Mouse (Mus musculus) kidney, embryonic 15.5 days (tissue): ENCODE measurements around the gene Ovgp1. TPM values are rescaled to one million over a fixed set of nuclear protein-coding genes. Genes with fewer than 3 reads are reported as not detected.
"Not testable (repeated sequence)": the region's sequence is repeated elsewhere in the genome, so short reads cannot be mapped to it uniquely, and the experiment has no call there.

Experiments used
- ATAC-seq: fragments of 200-750 bp; cut with Nextera tagmentation; replicated peaks from 2 replicates; pipeline ENCODE4 v1.8.0; 2017; ENCODE audit warnings: moderate TSS enrichment; ENCODE audit not compliant: low FRiP score
- H3K27ac ChIP-seq: fragments of 300-500 bp; sonication (generic); 2 replicates; pipeline ENCODE4 v1.5.1; 2015; ENCODE audit warnings: mild to moderate bottlenecking, inconsistent platforms
- H3K27me3 ChIP-seq: fragments of 300-500 bp; sonication (generic); 2 replicates; pipeline ENCODE4 v1.6.1; 2015; ENCODE audit warnings: inconsistent platforms
- H3K36me3 ChIP-seq: fragments of 300-500 bp; sonication (generic); 2 replicates; pipeline ENCODE4 v1.6.1; 2015; ENCODE audit warnings: inconsistent platforms
- H3K4me1 ChIP-seq: fragments of 300-500 bp; sonication (generic); 2 replicates; pipeline ENCODE4 v1.6.1; 2015; ENCODE audit warnings: inconsistent platforms
- H3K4me2 ChIP-seq: fragments of 300-500 bp; sonication (generic); 2 replicates; pipeline ENCODE4 v1.6.1; 2015; ENCODE audit warnings: moderate library complexity, mild to moderate bottlenecking, inconsistent platforms
- H3K4me3 ChIP-seq: fragments of 300-500 bp; sonication (generic); replicated peaks from 2 replicates; pipeline ENCODE4 v1.5.1; 2015; ENCODE audit warnings: mild to moderate bottlenecking, inconsistent platforms
- H3K9ac ChIP-seq: fragments of 300-500 bp; sonication (generic); 2 replicates; pipeline ENCODE4 v1.6.1; 2015; ENCODE audit warnings: mild to moderate bottlenecking, inconsistent platforms
- H3K9me3 ChIP-seq: fragments of 300-500 bp; sonication (generic); replicated peaks from 2 replicates; pipeline ENCODE4 v1.6.1; 2016; ENCODE audit warnings: inconsistent platforms
- WGBS: fragments of 180-500 bp; shearing (Covaris S2); methylation state at CpG from one replicate; pipeline ENCODE4 v1.1.7; 2015; ENCODE audit warnings: mixed read lengths; 5-methylcytosine and 5-hydroxymethylcytosine counted together
- polyA plus RNA-seq: library from polyadenylated mRNA; unstranded; fragments of >200 nt; fragmentation: Nextera tagmentation; extraction: Ambion mirVana; gene quantifications from 2 replicates; pipeline ENCODE4 v1.2.1, GENCODE M21; 2015

Gene Ovgp1
- polyA plus RNA-seq, 1 experiment from 2014 or later: 2.0 TPM

DNA sequence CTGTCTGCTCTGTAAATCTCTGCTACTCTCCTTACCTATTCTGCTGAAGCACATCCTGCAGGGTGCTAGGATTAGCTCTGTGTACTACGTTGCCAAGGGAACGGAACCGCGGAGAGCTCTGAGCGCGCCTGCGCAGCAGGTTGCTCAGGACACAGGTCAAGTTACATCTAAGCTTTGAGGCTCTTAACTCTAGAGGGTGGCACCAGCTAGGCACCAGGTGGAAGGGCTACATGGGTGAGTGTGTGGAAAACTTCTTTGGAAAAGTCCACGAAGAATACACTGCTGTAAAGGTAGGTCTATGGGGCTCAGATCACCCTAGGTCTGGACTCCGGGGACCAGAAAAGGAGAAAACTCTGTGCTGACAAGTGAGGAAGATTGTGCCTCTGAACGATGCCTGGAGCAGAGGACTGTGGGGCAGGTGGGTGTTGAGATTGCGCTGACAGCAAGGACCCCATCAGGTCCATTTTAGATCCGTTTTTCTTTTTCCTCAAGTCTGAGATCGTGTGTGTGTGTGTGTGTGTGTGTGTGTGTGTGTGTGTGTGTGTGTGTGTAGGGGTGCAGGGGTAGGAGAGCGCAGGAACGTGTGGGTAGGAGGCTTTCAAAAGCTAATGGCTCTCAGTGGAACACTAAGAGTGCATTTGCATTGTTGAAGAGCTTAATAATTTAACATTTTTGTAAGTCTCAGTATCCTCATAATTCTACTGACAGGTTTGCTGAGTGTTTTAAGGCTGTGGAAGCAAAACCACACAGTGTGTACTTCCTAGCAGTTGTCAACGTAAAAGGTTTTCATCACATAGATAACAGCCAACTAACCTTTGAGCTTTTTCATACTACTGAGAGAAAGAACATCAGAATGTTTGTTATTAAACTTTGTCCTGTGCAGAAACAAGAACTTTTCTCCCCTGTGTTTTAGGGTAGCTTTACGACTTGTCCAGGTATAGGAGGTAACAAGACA is 28.2 kb downstream of the Ovgp1 start:
- H3K4me3 ChIP-seq: peak overlapping the region; percentile 23
- 0 out of 2 replicates have a peak, but pooled peaks cover 5% of the 10 kb centered on the region for H3K4me1 ChIP-seq
- no peaks in the 10 kb centered on the region for H3K27me3 ChIP-seq
- H3K4me2 ChIP-seq: peak overlapping the region; percentile 51
- peak; percentile 98 for ATAC-seq
- H3K27ac ChIP-seq: no peak overlapping the region
- no peaks in the 10 kb centered on the region for H3K9me3 ChIP-seq
- no peaks in the 10 kb centered on the region for H3K36me3 ChIP-seq
- no peak overlapping the region for H3K9ac ChIP-seq
- WGBS: 23% methylated on average over 17 of the region's 17 CpGs

DNA sequence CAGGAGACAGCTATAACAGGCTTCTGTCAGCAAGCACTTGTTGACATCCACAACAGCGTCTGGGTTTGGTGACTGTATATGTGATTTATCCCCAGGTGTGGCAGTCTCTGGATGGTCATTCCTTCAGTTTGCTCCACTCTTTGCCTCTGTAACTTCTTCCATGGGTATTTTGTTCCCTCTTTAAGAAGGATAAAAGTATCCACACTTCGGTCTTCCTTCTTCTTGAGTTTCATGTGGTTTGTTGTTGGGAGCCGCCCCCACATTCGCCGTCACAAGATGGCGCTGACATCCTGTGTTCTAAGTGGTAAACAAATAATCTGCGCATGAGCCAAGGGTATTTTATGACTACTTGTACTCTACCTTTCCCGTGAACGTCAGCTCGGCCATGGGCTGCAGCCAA is 29.8 kb downstream of the Ovgp1 start:
- not testable (repeated sequence) for H3K36me3 ChIP-seq, H3K9me3 ChIP-seq, H3K27me3 ChIP-seq, H3K27ac ChIP-seq, ATAC-seq, H3K4me3 ChIP-seq, H3K4me1 ChIP-seq, H3K4me2 ChIP-seq, H3K9ac ChIP-seq
- 61% methylated on average over 10 of the region's 10 CpGs for WGBS

DNA sequence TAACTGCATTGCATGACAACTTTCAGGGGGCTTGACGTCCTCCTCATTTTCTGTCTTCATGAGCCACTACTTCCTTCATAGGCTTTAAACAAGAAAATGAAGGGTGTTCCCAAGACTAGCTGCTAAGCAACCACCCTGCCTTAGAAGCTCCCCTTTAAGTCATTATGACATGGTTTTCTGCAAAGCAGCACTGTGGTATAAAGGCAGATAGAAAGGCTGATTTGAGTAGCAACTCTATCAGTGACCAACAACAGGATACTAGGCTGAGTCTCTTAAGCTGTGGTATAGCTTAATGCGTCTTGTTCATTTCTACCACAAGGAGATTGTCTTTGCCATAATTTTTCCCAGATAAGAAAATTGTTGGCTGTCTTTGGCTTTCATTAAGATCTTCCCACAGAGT is 41.0 kb downstream of the Ovgp1 start, which contains the start of gene Pifo:
TSS of gene Pifo (minus strand) at position 101 of the 400 bp plus-strand sequence.
- Histone ChIP-seq H3K36me3 (no peaks in the 10 kb centered on the region), H3K9me3 (no peaks in the 10 kb centered on the region), H3K4me3 (no peak within 1 kb of the TSS), H3K4me2 (no peak within 1 kb of the TSS), H3K9ac (no peak within 1 kb of the TSS), H3K27me3 (no peaks in the 10 kb centered on the region), H3K4me1 (no peaks in the 10 kb centered on the region), H3K27ac (no peak within 1 kb of the TSS)
- no peak for ATAC-seq
- WGBS: 78% methylated on average over 2 of the region's 2 CpGs

DNA sequence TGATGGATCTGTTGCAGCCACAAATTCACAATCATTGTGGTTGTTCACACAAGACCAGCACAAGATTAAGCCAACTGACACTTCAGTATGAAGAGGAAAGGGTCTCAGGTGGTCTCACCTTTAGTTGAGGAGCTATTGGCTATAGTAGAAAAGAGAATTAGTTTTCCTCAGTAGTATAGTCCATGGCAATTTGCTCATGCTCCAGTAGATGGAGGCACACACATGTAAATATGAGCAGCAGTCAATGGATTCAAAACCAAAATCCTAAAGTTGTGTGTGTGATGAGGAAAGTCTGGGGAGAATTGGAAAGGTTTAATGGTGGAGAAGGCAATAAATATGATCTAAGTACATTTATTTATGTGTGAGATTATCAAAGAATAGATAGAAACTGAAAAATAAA is 48.3 kb downstream of the Ovgp1 start:
- ATAC-seq: no peak
- Histone ChIP-seq H3K9me3 (no peaks in the 10 kb centered on the region), H3K4me1 (no peaks in the 10 kb centered on the region), H3K4me3 (no peak overlapping the region), H3K36me3 (no peaks in the 10 kb centered on the region), H3K4me2 (no peak overlapping the region), H3K27ac (no peak overlapping the region), H3K27me3 (no peaks in the 10 kb centered on the region), H3K9ac (no peak overlapping the region)

DNA sequence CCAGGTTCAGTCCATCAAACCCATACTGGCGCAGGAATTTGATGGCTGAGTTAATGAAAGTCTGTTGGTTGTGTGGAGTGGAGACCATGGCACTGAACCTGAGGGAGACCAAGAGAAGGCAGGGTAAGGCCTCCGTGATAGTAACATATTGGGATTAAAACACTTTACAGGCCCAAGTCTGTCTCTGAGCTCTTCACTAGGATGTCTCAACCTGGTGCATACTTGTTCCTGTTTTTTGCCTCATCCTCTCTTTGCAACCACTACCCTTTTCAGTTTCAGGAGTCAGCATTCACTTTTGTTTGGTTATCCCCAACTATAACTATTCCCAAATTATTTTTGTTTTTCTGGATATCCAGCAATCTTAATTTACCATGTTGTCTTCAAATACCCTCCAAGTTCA is 50.6 kb downstream of the Ovgp1 start:
- H3K4me2 ChIP-seq: no peak overlapping the region
- H3K4me3 ChIP-seq: no peak overlapping the region
- 77% methylated on average over 2 of the region's 2 CpGs for WGBS
- H3K9me3 ChIP-seq: no peaks in the 10 kb centered on the region
- no peak overlapping the region for H3K9ac ChIP-seq
- no peaks in the 10 kb centered on the region for H3K36me3 ChIP-seq
- H3K27ac ChIP-seq: no peak overlapping the region
- no peaks in the 10 kb centered on the region for H3K27me3 ChIP-seq
- H3K4me1 ChIP-seq: no peaks in the 10 kb centered on the region
- ATAC-seq: no peak

DNA sequence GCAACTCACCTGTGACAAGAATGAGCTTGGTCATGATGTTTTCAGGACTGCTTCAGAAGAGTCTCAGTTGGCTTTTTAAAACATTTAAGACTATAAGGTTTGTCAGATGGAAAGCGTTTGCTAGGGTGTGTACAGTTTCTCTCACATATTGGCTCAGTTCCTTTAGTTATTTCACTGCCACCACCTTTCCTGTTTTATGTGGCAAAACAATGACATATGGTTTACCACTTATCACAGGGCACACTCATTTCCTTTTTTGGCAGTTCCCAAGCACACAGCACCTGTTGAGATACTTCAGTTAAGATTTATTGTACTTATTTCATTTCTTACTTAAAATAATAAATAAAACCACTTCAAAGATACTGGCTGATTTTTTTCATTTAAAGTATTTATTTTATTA is 59.3 kb downstream of the Ovgp1 start, which contains the start of gene Chil5:
TSS of gene Chil5 (minus strand) at position 34 of the 400 bp plus-strand sequence.
- no peaks in the 10 kb centered on the region for H3K4me1 ChIP-seq
- H3K27ac ChIP-seq: no peak within 1 kb of the TSS
- ATAC-seq: no peak
- WGBS: 83% methylated on average over 1 of the region's 1 CpGs
- no peaks in the 10 kb centered on the region for H3K27me3 ChIP-seq
- H3K4me2 ChIP-seq: no peak within 1 kb of the TSS
- no peak within 1 kb of the TSS for H3K4me3 ChIP-seq
- no peaks in the 10 kb centered on the region for H3K36me3 ChIP-seq
- H3K9me3 ChIP-seq: no peaks in the 10 kb centered on the region
- H3K9ac ChIP-seq: no peak within 1 kb of the TSS

Other genes with a start within 250 kb of the Ovgp1 start
- gene Rap1a, start 172.4 kb upstream of the Ovgp1 start, polyA plus RNA-seq: 111 and 113 TPM in 2 replicates
- gene Adora3, start 102.9 kb upstream of the Ovgp1 start, polyA plus RNA-seq: not detected in 2 replicates
- 0.18 TPM in 1 of 2 replicates, not detected in the other for gene Tmigd3, start 102.8 kb upstream of the Ovgp1 start, polyA plus RNA-seq
- gene I830077J02Rik, start 41.0 kb upstream of the Ovgp1 start, polyA plus RNA-seq: 0.24 and 0.53 TPM in 2 replicates
- 151 and 158 TPM in 2 replicates for gene Wdr77, start 14.3 kb upstream of the Ovgp1 start, polyA plus RNA-seq
- 491 and 564 TPM in 2 replicates for gene Atp5f1, start 13.6 kb upstream of the Ovgp1 start, polyA plus RNA-seq
- gene Pifo, start 40.9 kb downstream of the Ovgp1 start, polyA plus RNA-seq: 0.23 and 0.24 TPM in 2 replicates
- not detected in 2 replicates for gene Chil5, start 59.1 kb downstream of the Ovgp1 start, polyA plus RNA-seq
- 0.13 TPM in 1 of 2 replicates, not detected in the other for gene Chia1, start 139.5 kb downstream of the Ovgp1 start, polyA plus RNA-seq
- 0.14 TPM in 1 of 2 replicates, not detected in the other for gene Chil3, start 193.9 kb downstream of the Ovgp1 start, polyA plus RNA-seq
- gene Chil4, start 245.8 kb downstream of the Ovgp1 start, polyA plus RNA-seq: 0.29 and 0.37 TPM in 2 replicates